Mouse (Mus musculus) frontal cortex, adult 2 months (tissue): ENCODE measurements around the gene Usp30. TPM values are rescaled to one million over a fixed set of nuclear protein-coding genes. Genes with fewer than 3 reads are reported as not detected.

Experiments used
- DNase-seq, 2 experiments: peaks; one replicate each; pipeline ENCODE4 v3.0.0; 2022; ENCODE audit warnings: low spot score in 1 of 2; ENCODE audit errors: extremely low spot score in 1 of 2
- polyA plus RNA-seq: library from polyadenylated mRNA; depleted of rRNA; stranded (reverse); fragments of >200 nt; gene quantifications from 2 replicates; pipeline ENCODE4 v1.2.3, GENCODE M21; 2012; rRNA removed

Gene Usp30
- polyA plus RNA-seq = 31.5 and 34.5 TPM in 2 replicates

DNA sequence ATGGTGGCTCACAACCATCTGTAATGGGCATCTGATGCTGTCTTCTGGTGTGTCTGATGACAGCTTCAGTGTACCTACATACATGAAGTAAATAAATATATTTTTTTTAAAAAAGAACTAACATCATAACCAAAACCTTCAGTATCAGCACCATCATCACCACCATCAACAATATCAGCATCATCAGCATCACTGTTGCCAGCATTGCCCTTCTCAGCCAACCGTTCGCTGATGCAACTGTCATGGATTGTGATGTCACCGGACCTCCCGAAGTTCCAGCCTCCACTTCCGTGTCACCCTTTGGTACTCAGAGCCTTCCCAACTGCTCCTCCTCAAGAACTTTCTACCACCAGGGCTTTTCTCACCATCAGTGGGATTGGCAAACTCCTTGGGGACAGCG is at the start of gene Usp30:
Usp30 (plus strand) TSS at position 301 of the 400 bp plus-strand sequence.
- no peak for DNase-seq

DNA sequence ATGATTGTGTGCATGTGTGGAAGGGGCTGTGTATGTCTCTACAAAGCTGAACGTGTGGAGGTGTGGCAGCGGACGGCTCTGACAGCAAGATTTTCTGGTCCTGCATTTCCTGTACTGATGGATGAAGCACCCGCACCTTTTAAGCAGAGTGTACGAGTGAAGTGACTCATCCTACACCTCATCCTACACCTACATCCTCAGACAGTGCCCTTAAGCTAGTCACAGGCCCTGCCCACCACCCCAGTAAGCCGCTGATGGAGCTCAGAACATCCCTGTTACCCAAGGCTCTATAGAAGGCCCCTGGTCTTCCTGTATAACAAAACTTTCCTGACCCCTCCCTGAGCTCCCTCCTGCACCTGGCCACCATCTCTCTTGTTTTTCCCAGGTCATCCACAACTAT is 40.9 kb upstream of the Usp30 start:
- DNase-seq = no peak

DNA sequence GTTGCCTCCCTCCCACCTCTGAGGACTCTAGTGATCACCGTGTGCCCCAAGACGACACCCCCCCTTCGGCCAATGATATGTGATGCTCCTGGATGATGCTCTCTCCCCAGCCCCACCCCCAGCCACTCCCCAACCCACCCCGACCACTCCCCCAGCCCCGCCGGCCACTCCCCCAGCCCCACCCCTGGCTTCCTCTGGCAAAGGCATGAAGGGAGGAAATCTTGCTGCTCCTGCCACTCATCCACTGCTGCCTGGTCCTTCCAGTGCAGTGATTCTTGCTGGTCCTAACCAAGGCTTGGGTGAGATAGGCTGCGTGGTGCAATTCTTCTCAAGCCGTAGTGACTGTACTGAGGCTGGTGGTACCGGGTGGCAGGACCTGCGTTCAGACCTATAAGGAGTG is 40.4 kb upstream of the Usp30 start:
- no peak for DNase-seq

DNA sequence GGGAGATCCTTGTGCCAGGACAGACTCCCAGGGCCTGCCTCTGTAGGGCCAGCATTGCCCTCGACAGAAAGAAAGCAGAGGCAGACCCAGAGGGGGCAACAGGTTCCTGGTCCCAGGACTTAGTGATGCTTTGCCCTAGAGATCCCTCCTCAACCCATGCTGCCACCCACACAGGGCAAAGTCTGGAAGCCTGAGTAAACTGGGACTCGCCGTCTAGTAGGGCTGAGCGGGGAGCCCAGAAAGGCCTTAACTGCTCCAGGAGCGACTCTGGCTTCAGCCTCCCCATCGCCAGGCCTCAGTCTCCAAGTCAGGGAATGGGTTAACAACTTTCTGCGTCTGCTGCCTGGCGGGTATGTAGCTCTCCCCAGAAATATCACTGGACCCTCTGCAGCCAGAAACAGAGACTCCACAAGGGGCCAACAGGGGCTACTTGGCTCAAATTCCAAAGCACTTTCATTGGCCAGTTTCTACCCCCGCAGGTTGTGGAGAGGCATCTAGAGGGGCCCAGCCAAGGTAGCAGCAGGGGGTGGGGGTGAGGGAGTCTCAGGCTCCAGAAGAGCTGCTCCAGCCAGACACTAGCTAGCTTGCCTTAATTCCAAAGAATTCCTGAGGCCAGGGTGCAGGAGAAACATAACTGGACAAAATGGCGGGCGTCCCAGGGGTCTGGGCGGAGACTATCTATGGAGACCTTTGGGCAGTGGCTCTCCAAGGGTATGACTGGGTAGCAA is 37.9 kb upstream of the Usp30 start:
- DNase-seq = no peak

DNA sequence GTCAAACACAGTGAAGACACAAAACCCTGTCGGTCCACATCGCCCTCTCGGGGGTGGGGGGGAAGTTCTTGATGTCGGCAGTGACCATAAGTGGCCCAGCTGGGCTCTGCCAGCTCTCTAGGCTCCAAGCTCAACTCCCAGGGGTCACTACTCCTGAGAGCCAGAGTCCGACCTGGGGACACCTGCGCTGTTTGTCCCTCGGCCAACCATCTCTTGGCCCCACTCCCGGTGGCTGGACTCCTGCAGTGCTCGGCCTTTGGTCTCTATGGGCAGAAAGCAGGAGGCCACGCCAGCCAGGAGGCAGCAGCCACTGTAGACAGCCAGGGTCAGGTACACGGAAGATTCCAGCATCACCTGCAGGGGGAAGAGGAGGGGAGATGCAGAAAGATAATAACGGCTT is 37.1 kb upstream of the Usp30 start:
- DNase-seq = no peak

DNA sequence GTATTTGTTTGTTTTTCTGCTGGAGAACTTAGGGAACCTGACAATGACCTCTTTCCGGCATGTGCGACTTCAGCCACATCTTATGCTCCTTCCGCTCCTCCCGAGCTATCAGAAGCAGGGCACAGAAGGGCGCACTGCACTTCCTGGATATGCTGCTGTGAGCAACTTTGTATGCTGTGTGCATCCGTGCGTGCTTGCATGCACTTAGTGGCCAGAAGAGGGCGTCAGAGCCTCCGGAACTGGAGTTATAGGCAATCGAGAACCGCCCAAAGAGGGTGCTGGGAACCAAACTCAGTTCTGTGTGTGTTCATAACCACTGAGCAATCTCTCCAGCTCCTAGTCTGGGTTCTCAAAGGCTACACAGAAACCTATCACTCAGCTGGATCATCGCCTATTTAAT is 34.6 kb upstream of the Usp30 start:
- no peak for DNase-seq

DNA sequence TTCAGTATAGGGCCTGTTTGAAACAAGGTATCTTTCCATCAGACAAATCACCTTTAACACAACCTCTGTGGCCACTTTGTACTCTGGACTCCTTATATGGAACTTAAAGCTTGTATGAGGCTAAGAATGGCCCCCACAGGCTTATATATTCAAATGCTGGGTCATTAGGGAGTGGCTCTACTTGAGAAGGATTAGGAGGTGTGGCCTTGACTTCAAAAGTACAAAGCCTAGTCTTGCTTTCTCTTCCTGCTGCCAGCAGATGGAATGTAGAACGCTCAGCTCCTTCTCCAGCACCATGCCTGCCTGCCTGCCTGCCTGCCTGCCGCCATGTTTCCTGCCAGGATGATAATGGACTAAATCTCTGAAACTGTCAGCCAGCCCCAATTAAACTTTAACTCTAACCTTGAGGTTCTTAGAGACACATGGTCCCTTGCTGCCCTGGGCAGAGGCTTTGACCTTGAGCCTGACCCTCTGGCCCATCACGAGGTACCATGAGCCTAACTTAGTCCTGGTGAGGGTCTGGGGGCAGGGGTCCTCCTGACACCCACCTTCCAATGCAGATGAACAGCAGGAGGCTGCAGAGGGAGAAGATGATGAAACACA is 33.0 kb upstream of the Usp30 start:
- DNase-seq = no peak

DNA sequence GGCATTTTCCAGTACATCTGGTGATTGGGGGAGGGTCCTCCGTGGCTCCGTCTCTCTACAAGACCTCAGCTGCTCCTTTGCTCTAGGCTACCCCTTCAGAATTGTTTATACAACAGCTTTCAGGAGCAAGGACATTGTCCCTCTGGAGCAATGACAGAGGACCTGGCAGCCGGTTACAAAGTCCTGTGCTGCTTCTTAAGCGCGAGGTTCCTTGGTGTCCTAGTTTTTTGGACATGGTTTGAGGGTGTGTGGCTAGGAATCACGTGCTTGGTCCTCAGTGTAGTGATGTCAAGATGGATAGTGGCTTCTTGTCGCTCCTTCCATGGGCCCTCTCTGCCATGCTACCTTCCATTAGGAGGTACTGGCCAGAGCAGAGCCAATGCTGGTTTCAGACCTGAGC is 30.9 kb upstream of the Usp30 start:
- no peak for DNase-seq

DNA sequence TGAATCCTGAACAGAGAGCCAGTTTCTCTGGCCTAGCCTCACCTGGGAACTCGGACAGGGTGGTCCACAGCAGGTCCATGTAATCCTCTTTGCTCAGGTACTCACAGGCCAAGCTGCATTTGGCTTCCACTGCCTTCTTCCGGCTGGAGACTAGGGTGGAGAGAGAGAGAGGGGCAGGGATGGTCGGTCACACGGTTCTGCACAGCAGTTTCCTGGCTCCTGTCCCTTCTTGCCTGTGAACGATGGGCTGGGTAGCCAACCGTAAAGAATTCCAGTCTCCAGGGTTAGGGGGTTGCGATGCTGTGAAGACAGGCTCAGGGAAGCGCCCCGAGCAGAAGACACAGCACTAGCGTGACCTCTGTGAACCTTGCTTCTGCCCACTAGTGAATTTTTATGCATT is 30.1 kb upstream of the Usp30 start:
- no peak for DNase-seq

DNA sequence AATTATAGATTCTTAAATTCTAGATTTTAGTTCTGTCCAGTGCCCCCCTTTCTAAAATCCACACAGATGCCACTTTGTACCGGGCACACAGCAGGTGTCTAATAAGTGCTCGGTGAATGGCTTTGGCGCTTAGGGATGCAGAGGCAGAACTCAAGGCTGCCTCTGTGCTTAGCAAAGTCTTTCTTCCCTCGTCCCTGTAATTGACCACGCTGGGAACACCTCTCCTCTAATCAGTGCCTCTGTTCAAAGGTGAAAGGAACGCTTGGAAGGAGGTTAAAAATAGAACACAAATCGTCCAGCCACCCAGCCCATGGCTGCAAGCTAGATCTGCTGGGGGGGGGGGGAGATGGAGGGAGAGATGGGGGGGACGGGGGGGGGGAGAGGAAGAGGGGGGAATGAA is 24.8 kb upstream of the Usp30 start:
- DNase-seq = no peak

DNA sequence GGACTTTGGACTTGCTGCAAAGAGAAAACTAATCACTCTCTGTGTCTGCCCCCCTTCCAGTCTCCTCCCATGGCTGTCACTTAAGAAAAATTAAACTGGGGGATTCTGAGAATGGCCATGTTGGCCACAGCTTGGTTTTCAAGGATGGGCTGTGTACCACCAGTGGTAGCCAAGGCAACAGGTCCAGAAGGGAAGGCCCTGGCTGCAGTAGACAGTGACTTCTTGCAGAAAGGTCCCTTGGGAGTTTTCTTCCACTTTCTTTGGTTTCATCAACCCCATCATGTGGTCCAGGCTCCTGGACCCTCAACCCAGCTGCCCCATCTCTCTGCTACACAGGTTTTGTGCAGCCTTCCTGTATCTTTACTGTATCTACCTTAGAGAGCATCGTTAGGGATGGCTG is 24.4 kb upstream of the Usp30 start:
- DNase-seq = no peak

DNA sequence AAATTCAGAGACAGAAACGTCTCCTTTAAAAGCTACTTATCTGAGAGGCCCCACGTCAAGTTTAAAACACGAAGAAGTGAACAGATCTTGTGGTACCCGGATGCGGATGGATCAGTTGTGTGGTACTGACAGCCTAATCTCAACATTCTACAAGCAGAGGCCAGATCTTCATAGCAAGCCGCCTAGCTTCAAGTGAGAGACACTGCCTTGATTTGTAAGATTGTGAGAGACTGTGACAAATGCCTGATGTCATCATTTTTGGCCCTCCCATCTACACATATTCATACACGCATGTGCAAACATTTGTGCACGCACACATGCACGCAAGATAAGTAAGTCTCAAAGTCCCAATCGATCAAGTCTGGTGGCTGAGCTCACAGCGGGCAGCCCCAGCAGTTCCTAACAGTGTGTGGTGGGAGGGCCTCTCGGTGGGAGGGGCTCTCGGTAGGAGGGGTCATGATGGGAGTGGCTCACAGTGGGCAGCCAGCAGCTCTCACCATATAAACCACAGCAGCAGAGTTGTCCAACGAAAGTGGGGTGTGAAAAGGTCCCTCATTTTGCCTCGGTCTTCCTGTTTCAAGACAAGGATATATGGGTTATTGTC is 23.8 kb upstream of the Usp30 start:
- DNase-seq = no peak

DNA sequence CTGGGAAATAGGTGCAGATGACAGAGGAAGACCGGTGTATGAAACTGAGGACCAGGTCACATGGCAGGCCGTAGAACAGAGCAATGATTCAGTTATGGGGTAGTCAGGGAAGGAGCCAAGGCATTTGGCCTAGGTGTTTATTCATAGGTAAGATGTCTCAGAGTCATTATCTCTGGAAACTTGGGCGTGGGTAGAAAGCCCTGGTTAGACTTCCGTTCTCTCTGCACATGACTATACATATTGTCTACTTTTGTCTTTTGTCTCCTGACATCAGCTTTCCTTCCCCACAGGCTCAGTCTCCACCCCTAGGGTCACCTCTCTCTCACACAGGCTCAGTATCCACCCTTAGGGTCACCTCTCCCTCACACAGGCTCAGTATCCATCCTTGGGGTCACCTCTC is 21.5 kb upstream of the Usp30 start:
- DNase-seq = no peak

DNA sequence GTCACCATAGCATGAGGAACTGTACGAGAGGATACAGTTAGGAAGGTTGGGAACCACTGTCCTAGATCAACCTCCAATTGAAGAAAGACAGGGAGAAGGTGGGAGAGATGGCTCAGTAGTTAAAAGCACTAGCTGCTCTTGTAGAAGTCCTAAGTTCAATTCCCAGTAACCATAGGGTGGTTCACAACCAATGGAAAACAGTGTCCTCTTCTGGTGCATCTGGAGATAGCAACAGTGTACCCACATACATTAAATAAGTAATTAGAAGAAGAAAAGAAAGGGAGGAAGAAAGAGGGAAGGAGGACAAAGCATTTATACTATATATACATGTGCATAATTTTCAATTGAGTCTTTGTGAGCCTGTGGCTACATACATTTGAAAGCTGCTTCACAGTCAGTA is 20.1 kb upstream of the Usp30 start:
- DNase-seq = no peak

DNA sequence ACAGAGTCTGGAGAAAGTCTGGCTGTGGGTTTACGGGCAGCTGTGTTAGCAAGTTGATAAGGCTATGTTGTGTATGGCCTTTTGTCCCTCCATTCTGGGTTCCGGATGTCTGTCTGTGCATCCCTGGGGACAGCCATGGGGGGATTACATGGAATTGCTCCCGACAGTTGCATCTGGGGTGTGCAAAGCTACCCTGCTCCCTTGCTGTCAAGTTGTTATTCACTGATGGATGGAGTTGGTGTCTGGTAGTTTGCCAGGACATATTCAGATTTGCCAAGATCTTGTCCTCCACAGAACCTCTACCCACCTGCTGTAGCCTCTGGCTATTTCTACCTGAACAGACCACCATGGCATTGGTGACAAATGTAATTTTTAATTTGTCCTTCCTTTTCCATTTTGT is 19.1 kb upstream of the Usp30 start:
- DNase-seq = no peak

DNA sequence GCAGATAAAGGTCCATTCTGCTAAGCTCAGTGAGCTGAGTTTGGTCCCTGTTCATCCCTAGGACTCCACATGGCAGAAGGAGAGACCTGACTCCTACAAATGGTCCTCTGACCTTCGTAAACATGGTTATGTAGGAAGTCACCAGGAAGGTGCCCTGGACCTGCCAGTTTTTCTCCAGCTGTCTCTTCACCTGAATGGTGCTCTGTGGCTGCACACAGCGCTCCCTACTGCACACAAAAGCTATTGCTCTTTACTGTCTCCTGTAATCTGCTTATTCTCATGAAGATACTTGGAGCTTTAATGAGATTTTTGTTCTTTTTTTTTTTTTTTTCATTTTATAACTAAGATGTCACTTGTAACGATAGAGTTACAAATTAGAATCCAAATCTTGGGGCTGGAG is 18.7 kb upstream of the Usp30 start:
- no peak for DNase-seq

DNA sequence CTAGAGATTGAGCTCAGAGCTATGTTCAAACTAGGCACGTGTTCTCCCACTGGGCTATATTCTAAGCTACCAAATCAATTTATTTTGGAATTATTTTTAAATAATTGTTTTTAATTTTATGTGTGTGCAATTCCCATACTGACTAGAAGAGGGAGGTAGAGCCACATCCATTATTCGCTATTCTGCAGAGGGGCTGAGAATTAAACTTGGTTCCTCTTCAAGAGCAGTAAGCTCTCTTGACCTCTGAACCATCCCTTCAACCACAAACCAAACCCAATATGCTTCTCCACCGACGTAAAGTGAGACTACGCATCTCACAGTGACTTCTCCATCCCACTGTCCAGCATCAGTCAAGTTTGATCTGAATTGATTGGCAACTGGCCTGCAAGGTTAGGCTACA is 18.1 kb upstream of the Usp30 start:
- no peak for DNase-seq

DNA sequence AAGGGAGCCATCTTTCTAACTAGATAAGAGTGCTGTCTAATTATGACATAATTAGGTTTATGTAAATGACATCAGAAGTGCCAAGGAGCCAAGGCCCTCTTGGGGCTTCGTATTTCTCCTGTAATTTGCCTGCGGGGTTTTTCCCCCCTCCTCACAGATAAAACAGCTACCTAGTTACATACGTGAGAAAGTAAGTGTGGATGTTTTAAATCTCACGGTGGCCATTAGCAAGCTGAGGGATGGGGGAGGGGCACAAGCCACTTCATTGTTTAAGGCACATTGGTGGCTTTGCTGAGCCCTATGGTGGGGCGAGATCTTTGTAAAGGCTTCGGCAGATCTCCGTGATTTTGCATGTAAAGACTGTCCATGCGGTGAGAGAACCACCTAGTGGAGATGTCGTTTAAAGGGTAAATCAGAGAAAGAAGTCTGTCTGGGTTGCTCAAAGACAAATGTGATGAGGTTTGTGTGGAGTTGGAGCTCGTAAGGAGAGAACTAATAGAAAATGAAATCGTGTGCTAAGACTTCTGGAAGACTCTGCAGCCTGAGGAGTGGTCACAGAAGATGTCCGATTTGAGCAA is 16.4 kb upstream of the Usp30 start:
- DNase-seq = no peak

DNA sequence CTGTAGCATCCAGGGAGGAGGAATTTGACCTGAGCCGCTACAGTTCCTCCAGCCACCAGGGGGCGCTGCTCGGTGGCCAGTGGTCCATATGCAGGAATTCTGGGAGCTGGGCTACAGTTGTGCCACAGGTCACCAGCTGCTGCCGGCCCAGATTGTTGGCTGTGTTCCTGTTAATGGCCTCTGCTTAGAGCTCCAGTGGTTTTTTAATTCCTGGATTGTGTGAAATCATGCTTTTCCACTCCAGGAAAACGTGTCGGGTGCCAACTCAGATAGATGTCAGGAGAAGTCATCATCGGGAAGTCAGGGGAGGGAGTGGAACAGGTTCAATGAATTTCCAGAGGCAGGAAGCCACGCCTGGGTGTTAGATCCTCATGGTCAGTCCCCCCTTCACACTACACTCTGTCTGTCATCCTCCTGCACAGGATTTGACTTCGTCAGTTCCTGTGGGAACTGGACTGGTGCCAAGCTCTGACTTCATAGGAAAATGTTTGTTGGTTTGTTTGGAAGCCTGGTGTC is 13.0 kb upstream of the Usp30 start:
- peak in 1 of 2 experiments; percentile 57 for DNase-seq

DNA sequence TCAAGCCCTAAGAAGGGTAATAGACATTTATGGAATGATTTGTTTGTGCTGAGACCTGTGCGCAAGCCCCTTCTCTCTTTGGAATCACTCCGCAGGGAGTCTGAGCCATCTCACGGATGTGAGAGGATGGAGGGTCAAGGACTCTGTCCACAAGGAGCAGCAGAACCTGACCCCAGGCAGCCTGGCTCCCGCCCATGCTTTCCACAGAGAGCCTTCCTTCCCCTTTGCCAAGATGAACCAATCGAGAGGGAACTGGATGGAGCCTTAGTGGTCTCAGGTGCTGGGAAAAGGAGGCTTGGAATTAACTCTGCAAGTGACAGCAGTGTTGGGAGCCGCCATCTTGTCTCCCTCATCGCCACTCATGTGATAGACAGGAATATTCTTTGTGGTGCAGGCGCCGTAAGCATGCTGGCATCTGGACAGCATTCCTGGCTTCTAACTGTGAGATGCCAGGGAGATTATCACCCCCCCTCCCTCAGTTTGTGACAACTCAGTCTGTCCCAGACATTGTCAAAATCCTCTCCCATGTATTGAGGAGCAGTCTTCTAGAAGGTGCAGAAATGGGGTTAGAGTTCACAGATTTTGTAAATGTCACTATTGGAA is 8.0 kb upstream of the Usp30 start:
- peak in 1 of 2 experiments; percentile 27 for DNase-seq

DNA sequence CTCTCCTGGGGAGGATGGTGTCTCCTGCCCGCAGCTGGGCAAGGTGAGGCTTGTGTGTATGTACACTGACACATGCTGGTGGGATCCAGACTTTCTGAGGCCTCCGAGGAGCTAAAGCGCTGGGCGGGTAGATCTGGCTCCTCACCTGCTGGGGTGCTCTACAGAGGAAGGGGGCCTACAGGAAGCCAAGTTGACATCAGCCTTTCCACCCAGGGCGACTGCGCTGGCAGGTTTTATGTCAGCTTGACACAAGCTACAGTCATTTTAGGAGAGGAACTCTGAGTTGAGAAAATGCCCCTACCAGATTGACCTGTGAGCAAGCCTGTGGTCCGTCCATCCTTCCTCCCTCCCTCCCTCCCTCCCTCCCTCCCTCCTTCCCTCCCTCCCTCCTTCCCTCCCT is 3.6 kb upstream of the Usp30 start:
- DNase-seq = no peak
